Mouse (Mus musculus) frontal cortex, adult (tissue): Measurements from ENCODE around the gene Dpy30.

Experiments
- ATAC-seq: cut with Nextera tagmentation; 2 replicates; pipeline ENCODE4 v1.9.2; 2017; ENCODE audit warnings: mild to moderate bottlenecking, moderate library complexity, mixed read lengths; ENCODE audit not compliant: low TSS enrichment

Gene Dpy30

GRCm38 (mm10) chr17:74294426-74295025, 29.2 kb downstream of the Dpy30 start:
- ATAC-seq, result peak; percentile 80

GRCm38 (mm10) chr17:74293687-74294425, 29.9 kb downstream of the Dpy30 start:
- ATAC-seq, result peak; percentile 8; the same call in 1 of the 2 replicates

- no peak for ATAC-seq
Measured at GRCm38 (mm10) chr17:74291640-74292361, 31.9 kb downstream of the Dpy30 start.

- no peak for ATAC-seq
Measured at GRCm38 (mm10) chr17:74290869-74291268, 32.9 kb downstream of the Dpy30 start.

GRCm38 (mm10) chr17:74290198-74290597, 33.5 kb downstream of the Dpy30 start:
- ATAC-seq, result no peak

- no peak for ATAC-seq
Measured at GRCm38 (mm10) chr17:74288626-74289025, 35.1 kb downstream of the Dpy30 start.

- no peak for ATAC-seq
Measured at GRCm38 (mm10) chr17:74286140-74286730, 37.5 kb downstream of the Dpy30 start.

GRCm38 (mm10) chr17:74285730-74286129, 38.0 kb downstream of the Dpy30 start:
- no peak for ATAC-seq

- no peak for ATAC-seq
Measured at GRCm38 (mm10) chr17:74284397-74285115, 39.2 kb downstream of the Dpy30 start.

GRCm38 (mm10) chr17:74282024-74282423, 41.7 kb downstream of the Dpy30 start:
- ATAC-seq, result no peak

- ATAC-seq, result no peak
Measured at GRCm38 (mm10) chr17:74278966-74279869, 44.5 kb downstream of the Dpy30 start.

GRCm38 (mm10) chr17:74274471-74274870, 49.3 kb downstream of the Dpy30 start:
- ATAC-seq, result no peak

- ATAC-seq, result no peak
Measured at GRCm38 (mm10) chr17:74272683-74273205, 51.0 kb downstream of the Dpy30 start.

- no peak for ATAC-seq
Measured at GRCm38 (mm10) chr17:74271541-74272268, 52.0 kb downstream of the Dpy30 start.

- no peak for ATAC-seq
Measured at GRCm38 (mm10) chr17:74270205-74270604, 53.5 kb downstream of the Dpy30 start.

- ATAC-seq, result no peak
Measured at GRCm38 (mm10) chr17:74267415-74268180, 56.1 kb downstream of the Dpy30 start.

GRCm38 (mm10) chr17:74265636-74266035, 58.1 kb downstream of the Dpy30 start:
- no peak for ATAC-seq

- no peak; the same call in 1 of the 2 replicates for ATAC-seq
Measured at GRCm38 (mm10) chr17:74265156-74265505, 58.6 kb downstream of the Dpy30 start.
